Mouse (Mus musculus) embryonic facial prominence, embryonic 12.5 days (tissue): ENCODE measurements around the gene Dcp1b. TPM values are rescaled to one million over a fixed set of nuclear protein-coding genes. Genes with fewer than 3 reads are reported as not detected.
A peak's percentile ranks its signal among the peaks of the same experiment; 100 is the strongest.

ENCODE experiments used
- ATAC-seq: fragments of 200-750 bp; cut with Nextera tagmentation; 2 replicates; pipeline ENCODE4 v1.8.0; 2017; ENCODE audit not compliant: insufficient number of reproducible peaks, insufficient read depth, low FRiP score, low TSS enrichment
- H3K27ac ChIP-seq: fragments of 300-500 bp; sonication (generic); 2 replicates; pipeline ENCODE4 v1.5.1; 2016; ENCODE audit warnings: mild to moderate bottlenecking
- H3K27me3 ChIP-seq: fragments of 300-500 bp; sonication (generic); 2 replicates; pipeline ENCODE4 v1.6.1; 2016; ENCODE audit warnings: mild to moderate bottlenecking, moderate library complexity
- H3K36me3 ChIP-seq: fragments of 300-500 bp; sonication (generic); 2 replicates; pipeline ENCODE4 v1.6.1; 2016; ENCODE audit warnings: mild to moderate bottlenecking
- H3K4me1 ChIP-seq: fragments of 300-500 bp; sonication (generic); 2 replicates; pipeline ENCODE4 v1.6.1; 2016
- H3K4me2 ChIP-seq: fragments of 300-500 bp; sonication (generic); replicated peaks from 2 replicates; pipeline ENCODE4 v1.6.1; 2016; ENCODE audit warnings: mild to moderate bottlenecking, moderate library complexity
- H3K4me3 ChIP-seq: fragments of 300-500 bp; sonication (generic); 2 replicates; pipeline ENCODE4 v1.5.1; 2016; ENCODE audit warnings: mild to moderate bottlenecking
- H3K9ac ChIP-seq: fragments of 300-500 bp; sonication (generic); 2 replicates; pipeline ENCODE4 v1.6.1; 2016; ENCODE audit warnings: mild to moderate bottlenecking, moderate library complexity
- H3K9me3 ChIP-seq: fragments of 300-500 bp; sonication (generic); 2 replicates; pipeline ENCODE4 v1.6.1; 2016; ENCODE audit warnings: mild to moderate bottlenecking, moderate library complexity
- WGBS: fragments of 180-500 bp; shearing (Covaris S2); methylation state at CpG from one replicate; pipeline ENCODE4 v1.1.7; 2016; 5-methylcytosine and 5-hydroxymethylcytosine counted together
- polyA plus RNA-seq: library from polyadenylated mRNA; unstranded; fragments of >200 nt; fragmentation: Nextera tagmentation; extraction: Ambion mirVana; gene quantifications from 2 replicates; pipeline ENCODE4 v1.2.1, GENCODE M21; 2016

Dcp1b gene
- polyA plus RNA-seq, 1 experiment from 2014 or later, result 9.7 TPM

GRCm38 (mm10) chr6:119174307-119175074 is 562 bp upstream of the Dcp1b start:
- no peaks in the 10 kb centered on the region for H3K27me3 ChIP-seq
- ATAC-seq, result 0 out of 2 replicates have a peak, but pooled peaks have one; percentile 16
- peak overlapping the region; percentile 77 for H3K4me3 ChIP-seq
- H3K4me2 ChIP-seq, result peak overlapping the region; percentile 56
- WGBS, result 54% methylated on average over 12 of the region's 12 CpGs
- 0 out of 2 replicates have a peak overlapping the region, but pooled peaks have one; percentile 77 for H3K27ac ChIP-seq
- H3K4me1 ChIP-seq, result peaks cover 6% of the 10 kb centered on the region; the same call in 1 of the 2 replicates
- no peaks in the 10 kb centered on the region for H3K9me3 ChIP-seq
- no peak overlapping the region for H3K9ac ChIP-seq
- H3K36me3 ChIP-seq, result no peaks in the 10 kb centered on the region

DNA sequence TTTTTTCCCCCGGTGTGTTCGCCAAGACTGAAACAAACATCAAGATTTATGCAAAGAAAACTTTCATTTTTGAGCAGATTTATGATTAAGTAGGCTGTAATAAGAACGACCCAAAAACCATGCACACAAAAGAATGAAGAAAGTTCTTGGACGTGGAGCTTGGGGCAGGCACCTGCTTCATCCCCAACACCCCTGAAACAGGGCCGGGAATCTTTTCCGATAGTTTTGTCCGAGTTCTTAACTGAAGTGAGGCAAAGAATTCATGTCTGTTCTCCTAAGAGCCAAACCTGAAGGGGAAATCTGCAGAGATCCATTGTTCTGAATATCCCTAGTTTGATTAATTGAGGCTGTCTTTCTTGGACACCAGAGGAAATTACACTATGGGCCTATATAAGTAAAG is 1.1 kb downstream of the Dcp1b start:
- Histone ChIP-seq H3K9ac (no peak overlapping the region), H3K9me3 (no peaks in the 10 kb centered on the region), H3K4me1 (peaks cover 6% of the 10 kb centered on the region; the same call in 1 of the 2 replicates), H3K4me3 (peak overlapping the region; percentile 77), H3K27me3 (no peaks in the 10 kb centered on the region), H3K36me3 (no peaks in the 10 kb centered on the region), H3K27ac (no peak overlapping the region), H3K4me2 (peak overlapping the region; percentile 56)
- WGBS, result 78% methylated on average over 7 of the region's 7 CpGs
- no peak for ATAC-seq

GRCm38 (mm10) chr6:119177101-119177500 is 2.0 kb downstream of the Dcp1b start:
- Histone ChIP-seq H3K4me2 (no peak overlapping the region), H3K9ac (no peak overlapping the region), H3K27ac (no peak overlapping the region), H3K27me3 (no peaks in the 10 kb centered on the region), H3K9me3 (no peaks in the 10 kb centered on the region), H3K36me3 (no peaks in the 10 kb centered on the region), H3K4me1 (peaks cover 6% of the 10 kb centered on the region; the same call in 1 of the 2 replicates), H3K4me3 (no peak overlapping the region)
- no peak for ATAC-seq
- 72% methylated on average over 8 of the region's 8 CpGs for WGBS

DNA sequence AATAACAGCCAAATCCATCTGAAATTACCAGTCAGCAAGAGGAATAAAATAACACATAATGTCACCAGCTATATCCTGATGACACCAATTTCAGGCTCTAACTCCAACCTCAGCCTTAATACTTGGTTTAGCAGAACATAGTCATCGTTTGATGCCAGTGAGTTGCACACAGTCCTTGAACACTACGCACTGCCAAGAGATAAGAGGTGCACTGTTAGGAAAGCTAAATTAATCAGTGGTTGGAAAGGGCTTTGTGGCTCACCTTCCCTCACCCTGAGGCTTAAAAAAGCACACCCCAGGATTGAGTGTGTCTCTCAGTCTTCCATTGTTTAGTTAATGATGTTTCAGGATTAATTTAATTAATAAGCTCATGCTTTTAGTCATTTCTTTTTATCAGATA is 5.1 kb downstream of the Dcp1b start:
- no peak overlapping the region for H3K4me3 ChIP-seq
- WGBS, result 93% methylated on average over 2 of the region's 2 CpGs
- H3K4me2 ChIP-seq, result no peak overlapping the region
- no peak overlapping the region for H3K9ac ChIP-seq
- H3K27ac ChIP-seq, result no peak overlapping the region
- H3K9me3 ChIP-seq, result no peaks in the 10 kb centered on the region
- no peak for ATAC-seq
- H3K4me1 ChIP-seq, result peaks cover 6% of the 10 kb centered on the region; the same call in 1 of the 2 replicates
- no peaks in the 10 kb centered on the region for H3K27me3 ChIP-seq
- peaks cover 3% of the 10 kb centered on the region; the same call in 1 of the 2 replicates for H3K36me3 ChIP-seq

GRCm38 (mm10) chr6:119182211-119182610 is 7.2 kb downstream of the Dcp1b start:
- Histone ChIP-seq H3K36me3 (peaks cover 3% of the 10 kb centered on the region; the same call in 1 of the 2 replicates), H3K4me1 (no peaks in the 10 kb centered on the region), H3K9me3 (no peaks in the 10 kb centered on the region), H3K4me3 (no peak overlapping the region), H3K4me2 (no peak overlapping the region), H3K27me3 (no peaks in the 10 kb centered on the region), H3K9ac (no peak overlapping the region), H3K27ac (no peak overlapping the region)
- ATAC-seq, result no peak
- WGBS, result 89% methylated on average over 9 of the region's 9 CpGs

- Histone ChIP-seq H3K9ac (no peak overlapping the region), H3K4me3 (no peak overlapping the region), H3K4me2 (no peak overlapping the region), H3K27me3 (no peaks in the 10 kb centered on the region), H3K36me3 (peaks cover 3% of the 10 kb centered on the region; the same call in 1 of the 2 replicates), H3K9me3 (no peaks in the 10 kb centered on the region), H3K27ac (no peak overlapping the region), H3K4me1 (no peaks in the 10 kb centered on the region)
- no peak for ATAC-seq
- WGBS, result 62% methylated on average over 3 of the region's 3 CpGs
Observed at GRCm38 (mm10) chr6:119183781-119184180, 8.7 kb downstream of the Dcp1b start.

GRCm38 (mm10) chr6:119186658-119187057 is 11.6 kb downstream of the Dcp1b start:
- no peak overlapping the region for H3K4me2 ChIP-seq
- no peak for ATAC-seq
- no peak overlapping the region for H3K4me3 ChIP-seq
- no peak overlapping the region for H3K9ac ChIP-seq
- no peaks in the 10 kb centered on the region for H3K4me1 ChIP-seq
- WGBS, result 54% methylated on average over 8 of the region's 8 CpGs
- no peaks in the 10 kb centered on the region for H3K9me3 ChIP-seq
- no peaks in the 10 kb centered on the region for H3K27me3 ChIP-seq
- H3K27ac ChIP-seq, result no peak overlapping the region
- peaks cover 14% of the 10 kb centered on the region for H3K36me3 ChIP-seq

DNA sequence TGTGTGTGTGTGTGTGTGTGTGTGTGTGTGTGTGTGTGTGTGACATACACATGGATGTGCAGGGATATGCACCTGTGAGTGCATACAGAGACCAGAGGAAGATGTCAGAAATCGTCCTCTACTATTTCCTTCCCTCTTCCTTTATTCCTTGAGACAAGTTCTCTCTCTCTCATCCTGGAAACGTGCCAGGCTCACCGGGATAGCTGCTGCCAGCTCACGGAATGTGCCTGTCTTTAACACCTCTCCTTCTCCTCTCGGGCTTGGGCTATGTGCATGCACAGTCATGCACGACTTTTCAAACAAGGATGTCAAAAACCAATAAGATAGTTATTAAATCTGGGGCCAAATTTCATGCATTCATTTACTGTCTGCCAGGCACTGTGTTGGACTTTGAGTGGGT is 12.6 kb downstream of the Dcp1b start:
- H3K4me3 ChIP-seq, result no peak overlapping the region
- H3K9me3 ChIP-seq, result no peaks in the 10 kb centered on the region
- H3K4me1 ChIP-seq, result no peaks in the 10 kb centered on the region
- no peak overlapping the region for H3K9ac ChIP-seq
- H3K36me3 ChIP-seq, result peaks cover 22% of the 10 kb centered on the region
- H3K27ac ChIP-seq, result no peak overlapping the region
- no peak overlapping the region for H3K4me2 ChIP-seq
- no peaks in the 10 kb centered on the region for H3K27me3 ChIP-seq
- ATAC-seq, result no peak
- 81% methylated on average over 6 of the region's 6 CpGs for WGBS

DNA sequence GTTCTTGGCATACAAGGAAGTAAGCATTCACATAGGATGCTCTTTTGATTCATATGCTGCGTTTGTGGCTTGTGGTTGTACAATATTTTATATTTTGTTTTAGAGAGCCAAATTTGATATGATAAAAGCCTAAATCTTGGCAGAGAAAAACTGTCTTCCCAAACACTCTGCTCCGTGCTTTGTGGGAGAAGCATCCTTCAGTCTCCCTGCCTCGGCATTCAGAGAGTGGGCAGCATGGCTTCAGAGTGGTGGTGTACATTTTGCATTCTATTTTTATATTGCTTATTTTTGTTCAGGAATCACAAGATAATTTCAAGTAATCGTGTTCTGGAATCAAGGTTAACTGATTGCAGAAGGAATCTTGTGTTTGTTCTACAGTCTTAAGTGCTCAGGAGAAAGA is 16.4 kb downstream of the Dcp1b start:
- Histone ChIP-seq H3K36me3 (peaks cover 26% of the 10 kb centered on the region), H3K4me3 (no peak overlapping the region)
- ATAC-seq, result no peak

GRCm38 (mm10) chr6:119193571-119194154 is 18.6 kb downstream of the Dcp1b start:
- no peak overlapping the region for H3K4me2 ChIP-seq
- no peak for ATAC-seq
- no peak overlapping the region for H3K9ac ChIP-seq
- H3K4me1 ChIP-seq, result peaks cover 9% of the 10 kb centered on the region
- H3K4me3 ChIP-seq, result no peak overlapping the region
- WGBS, result 71% methylated on average over 15 of the region's 15 CpGs
- H3K36me3 ChIP-seq, result peaks cover 26% of the 10 kb centered on the region
- H3K27me3 ChIP-seq, result no peaks in the 10 kb centered on the region
- no peak overlapping the region for H3K27ac ChIP-seq
- no peaks in the 10 kb centered on the region for H3K9me3 ChIP-seq

More for the DNA sequence above, 16.4 kb downstream of the Dcp1b start:
- Histone ChIP-seq H3K9ac (no peak overlapping the region), H3K4me1 (peaks cover 5% of the 10 kb centered on the region; the same call in 1 of the 2 replicates), H3K27me3 (no peaks in the 10 kb centered on the region), H3K9me3 (no peaks in the 10 kb centered on the region), H3K4me2 (no peak overlapping the region), H3K27ac (no peak overlapping the region)
- WGBS, result 85% methylated on average over 4 of the region's 4 CpGs

GRCm38 (mm10) chr6:119194161-119194560 is 19.1 kb downstream of the Dcp1b start:
- no peak for ATAC-seq
- H3K4me3 ChIP-seq, result no peak overlapping the region
- H3K36me3 ChIP-seq, result peaks cover 26% of the 10 kb centered on the region
- no peak overlapping the region for H3K27ac ChIP-seq
- no peak overlapping the region for H3K4me2 ChIP-seq
- no peaks in the 10 kb centered on the region for H3K9me3 ChIP-seq
- H3K9ac ChIP-seq, result no peak overlapping the region
- whole genome bisulfite sequencing, result 41% methylated on average over 9 of the region's 9 CpGs
- H3K4me1 ChIP-seq, result peaks cover 14% of the 10 kb centered on the region
- no peaks in the 10 kb centered on the region for H3K27me3 ChIP-seq

DNA sequence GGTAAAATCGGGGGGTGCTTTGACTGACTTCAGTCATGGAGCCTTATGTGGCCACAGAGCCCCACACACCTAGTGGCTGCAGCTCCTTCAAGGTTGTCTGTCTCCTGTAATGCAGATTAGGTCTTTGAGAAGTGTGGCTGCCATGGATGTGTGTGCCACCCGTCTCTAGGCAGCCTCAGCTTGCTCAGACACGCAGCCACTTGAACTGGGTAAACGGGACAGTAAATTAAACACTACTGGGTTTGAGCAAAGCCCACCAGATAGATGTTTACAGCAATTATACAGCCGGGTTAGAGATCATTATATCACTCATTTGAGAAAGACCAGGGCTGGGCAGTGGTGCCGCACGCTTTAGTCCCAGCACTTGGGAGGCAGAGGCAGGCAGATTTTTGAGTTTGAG is 19.5 kb downstream of the Dcp1b start:
- H3K4me2 ChIP-seq, result no peak overlapping the region
- no peak overlapping the region for H3K27ac ChIP-seq
- H3K9me3 ChIP-seq, result no peaks in the 10 kb centered on the region
- H3K27me3 ChIP-seq, result no peaks in the 10 kb centered on the region
- WGBS, result 62% methylated on average over 7 of the region's 7 CpGs
- peaks cover 25% of the 10 kb centered on the region for H3K36me3 ChIP-seq
- H3K9ac ChIP-seq, result no peak overlapping the region
- H3K4me3 ChIP-seq, result no peak overlapping the region
- H3K4me1 ChIP-seq, result peaks cover 18% of the 10 kb centered on the region
- ATAC-seq, result no peak
